Mouse (Mus musculus) C2C12 (cell line): Measurements from ENCODE around the gene Heatr4. TPM values are rescaled to one million over a fixed set of nuclear protein-coding genes. Genes with fewer than 3 reads are reported as not detected.

Experiments
- H3K27me3 ChIP-seq: one replicate; pipeline ENCODE4 v1.6.1; 2011; ENCODE audit not compliant: control insufficient read depth, insufficient read depth, insufficient read length
- H3K36me3 ChIP-seq: one replicate; pipeline ENCODE4 v1.6.1; 2011; ENCODE audit not compliant: control insufficient read depth, insufficient read depth
- H3K4me3 ChIP-seq: one replicate; pipeline ENCODE4 v1.5.1; 2011; ENCODE audit warnings: mild to moderate bottlenecking, control low read depth; ENCODE audit not compliant: poor library complexity, insufficient read depth, severe bottlenecking
- H3K79me2 ChIP-seq: one replicate; pipeline ENCODE4 v1.6.1; 2011; ENCODE audit not compliant: control insufficient read depth, insufficient read depth
- H3K79me3 ChIP-seq: one replicate; pipeline ENCODE4 v1.6.1; 2011; ENCODE audit warnings: low read depth, control low read depth
- H3ac ChIP-seq: one replicate; pipeline ENCODE3; 2011; ENCODE audit warnings: low read depth; ENCODE audit not compliant: control insufficient read depth, insufficient read length
- CEBPB ChIP-seq: IDR thresholded peaks from one replicate; pipeline ENCODE4 v1.6.1; 2011; ENCODE audit warnings: low read depth, mild to moderate bottlenecking, control low read depth, moderate library complexity
- CTCF ChIP-seq: IDR thresholded peaks from one replicate; pipeline ENCODE4 v1.5.1; 2011; ENCODE audit not compliant: control insufficient read depth, insufficient read depth, insufficient read length
- FOSL1 ChIP-seq: IDR thresholded peaks from one replicate; pipeline ENCODE4 v1.8.0; 2011; ENCODE audit warnings: mild to moderate bottlenecking, low read length; ENCODE audit not compliant: poor library complexity, insufficient read depth, severe bottlenecking
- MAX ChIP-seq: IDR thresholded peaks from one replicate; pipeline ENCODE4 v1.6.1; 2011; ENCODE audit warnings: mild to moderate bottlenecking, control low read depth
- MYOD1 ChIP-seq: IDR thresholded peaks from one replicate; pipeline ENCODE4 v1.6.1; 2011; ENCODE audit warnings: low read depth; ENCODE audit not compliant: control insufficient read depth, insufficient read length
- MYOG ChIP-seq: IDR thresholded peaks from one replicate; pipeline ENCODE4 v1.6.1; 2011; ENCODE audit not compliant: control insufficient read depth, insufficient read length; ENCODE audit errors: extremely low read depth
- USF1 ChIP-seq: IDR thresholded peaks from one replicate; pipeline ENCODE4 v1.6.1; 2011; ENCODE audit warnings: low read depth, mild to moderate bottlenecking, control low read depth, moderate library complexity
- polyA plus RNA-seq: library from polyadenylated mRNA; unstranded; fragments of >200 nt; fragmentation: generic; extraction: Trizol; gene quantifications from one replicate; pipeline ENCODE4 v1.2.1, GENCODE M21; 2012; ENCODE audit warnings: missing spikeins

Gene Heatr4
- polyA plus RNA-seq, 1 experiment, result not detected

DNA sequence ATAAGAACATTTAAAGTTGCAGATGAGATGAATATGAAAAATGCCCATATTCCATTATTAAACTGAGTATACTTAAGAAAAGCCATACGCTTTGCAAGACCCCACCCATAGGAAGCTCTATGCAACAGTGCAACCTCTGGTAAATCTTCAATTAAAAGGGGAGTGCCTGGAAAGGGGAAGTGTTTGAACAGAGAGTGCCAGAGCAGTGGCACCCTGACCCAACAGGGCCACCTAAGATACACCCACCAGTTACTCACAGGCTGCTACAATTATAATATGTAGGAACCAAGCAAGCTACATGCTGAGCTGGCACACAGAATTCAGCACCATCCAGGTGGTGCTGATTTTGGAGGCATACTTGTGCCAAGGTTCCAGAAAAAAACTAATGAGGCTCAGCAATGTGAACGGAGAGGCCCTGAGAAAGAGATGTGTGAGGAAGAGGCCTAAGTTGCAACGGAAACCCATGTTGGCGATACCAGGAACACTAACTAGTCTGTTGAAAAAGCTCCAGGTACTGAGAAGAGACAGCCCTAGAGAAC is 70.4 kb downstream of the Heatr4 start:
- Histone ChIP-seq H3K27me3 (no peaks in the 10 kb centered on the region), H3K36me3 (peaks cover 9% of the 10 kb centered on the region), H3K79me3 (peaks cover 7% of the 10 kb centered on the region), H3ac (no peak overlapping the region), H3K4me3 (no peak overlapping the region), H3K79me2 (peaks cover 19% of the 10 kb centered on the region)
- no peak for TF ChIP-seq MYOG
- TF ChIP-seq FOSL1, result no peak
- TF ChIP-seq MYOD1, result no peak
- no peak for TF ChIP-seq USF1
- TF ChIP-seq MAX, result no peak
- no peak for TF ChIP-seq CEBPB

DNA sequence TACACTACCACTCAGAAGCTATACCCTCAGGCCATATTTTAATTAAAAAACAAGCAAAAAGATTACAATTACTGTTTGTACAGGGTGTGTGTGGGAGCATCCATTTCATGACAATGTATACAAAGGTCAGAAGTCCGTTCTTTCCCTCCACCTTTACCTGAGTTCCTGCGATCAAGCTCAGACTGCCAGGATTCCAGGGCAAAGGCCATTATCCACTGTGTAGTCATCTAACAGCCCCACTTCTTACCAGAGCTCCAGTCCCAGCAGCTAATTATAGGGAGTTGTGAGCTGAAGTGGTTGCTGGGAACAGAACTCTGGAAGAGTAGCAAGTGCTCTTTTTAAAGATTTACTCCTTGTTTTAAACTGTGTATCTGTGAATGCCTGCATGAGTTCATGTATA is 74.2 kb downstream of the Heatr4 start:
- Histone ChIP-seq H3ac (no peak overlapping the region), H3K79me2 (peaks cover 12% of the 10 kb centered on the region), H3K79me3 (peaks cover 5% of the 10 kb centered on the region), H3K36me3 (no peaks in the 10 kb centered on the region), H3K4me3 (no peak overlapping the region), H3K27me3 (no peaks in the 10 kb centered on the region)
- TF ChIP-seq MYOD1 (no peak), CEBPB (no peak), FOSL1 (no peak), MYOG (no peak), MAX (no peak), CTCF (no peak), USF1 (no peak)

Other genes with a start within 250 kb of the Heatr4 start
- not detected for gene Papln, start 221.2 kb downstream of the Heatr4 start, polyA plus RNA-seq
- 11.2 TPM for gene Numb, start 62.9 kb downstream of the Heatr4 start, polyA plus RNA-seq
- 18.7 TPM for gene Riox1, start 34.2 kb downstream of the Heatr4 start, polyA plus RNA-seq
- gene Acot2, start 3.0 kb upstream of the Heatr4 start, polyA plus RNA-seq, result 2.6 TPM
- gene Acot1, start 24.6 kb upstream of the Heatr4 start, polyA plus RNA-seq, result 0.41 TPM
- under 0.01 TPM for gene Acot4, start 53.5 kb upstream of the Heatr4 start, polyA plus RNA-seq
- not detected for gene Gm49366, start 54.1 kb upstream of the Heatr4 start, polyA plus RNA-seq
- gene Acot3, start 67.3 kb upstream of the Heatr4 start, polyA plus RNA-seq, result not detected
- gene Acot5, start 84.5 kb upstream of the Heatr4 start, polyA plus RNA-seq, result not detected
- 0.25 TPM for gene Acot6, start 115.8 kb upstream of the Heatr4 start, polyA plus RNA-seq
- 4.7 TPM for gene Dnal1, start 129.5 kb upstream of the Heatr4 start, polyA plus RNA-seq
- gene Pnma1, start 163.6 kb upstream of the Heatr4 start, polyA plus RNA-seq, result 0.46 TPM
- gene Elmsan1, start 234.0 kb upstream of the Heatr4 start, polyA plus RNA-seq, result 6.5 TPM